Mouse (Mus musculus) stomach, embryonic 14.5 days (tissue): ENCODE measurements around the gene Slc6a16. TPM values are rescaled to one million over a fixed set of nuclear protein-coding genes. Genes with fewer than 3 reads are reported as not detected.

Source experiments
- ATAC-seq: fragments of 200-750 bp; cut with Nextera tagmentation; 2 replicates; pipeline ENCODE4 v1.8.0; 2017; ENCODE audit warnings: low read depth, moderate TSS enrichment; ENCODE audit not compliant: insufficient number of reproducible peaks, insufficient read depth, low FRiP score
- H3K27ac ChIP-seq: fragments of 300-500 bp; sonication (generic); 2 replicates; pipeline ENCODE4 v1.5.1; 2014; ENCODE audit warnings: mild to moderate bottlenecking, low read length, moderate library complexity, mixed read lengths
- H3K27me3 ChIP-seq: fragments of 300-500 bp; sonication (generic); 2 replicates; pipeline ENCODE4 v1.6.1; 2014; ENCODE audit warnings: low read length, control low read depth, mixed read lengths; ENCODE audit not compliant: control insufficient read depth, insufficient read depth
- H3K36me3 ChIP-seq: fragments of 300-500 bp; sonication (generic); 2 replicates; pipeline ENCODE4 v1.6.1; 2014; ENCODE audit warnings: mild to moderate bottlenecking, control low read depth, low read length, moderate library complexity, mixed read lengths; ENCODE audit not compliant: control insufficient read depth, insufficient read depth
- H3K4me1 ChIP-seq: fragments of 300-500 bp; sonication (generic); 2 replicates; pipeline ENCODE4 v1.6.1; 2014; ENCODE audit warnings: low read length, control low read depth, mixed read lengths; ENCODE audit not compliant: control insufficient read depth, insufficient read depth
- H3K4me2 ChIP-seq: fragments of 300-500 bp; sonication (generic); replicated peaks from 2 replicates; pipeline ENCODE4 v1.6.1; 2014; ENCODE audit warnings: low read depth, low read length, control low read depth
- H3K4me3 ChIP-seq: fragments of 300-500 bp; sonication (generic); 2 replicates; pipeline ENCODE4 v1.5.1; 2014; ENCODE audit warnings: low read depth, low read length, control low read depth
- H3K9ac ChIP-seq: fragments of 300-500 bp; sonication (generic); replicated peaks from 2 replicates; pipeline ENCODE4 v1.6.1; 2014; ENCODE audit warnings: low read depth, mild to moderate bottlenecking, control low read depth, low read length, moderate library complexity, mixed read lengths
- H3K9me3 ChIP-seq: fragments of 300-500 bp; sonication (generic); 2 replicates; pipeline ENCODE4 v1.6.1; 2016; ENCODE audit warnings: low read depth, low read length, control low read depth; ENCODE audit not compliant: control insufficient read depth
- whole genome bisulfite sequencing: fragments of 180-500 bp; shearing (Covaris S2); extraction: QIAGEN DNeasy Blood & Tissue Kit; methylation state at CpG from one replicate; pipeline ENCODE4 v1.1.7; 2014; 5-methylcytosine and 5-hydroxymethylcytosine counted together
- polyA plus RNA-seq: library from polyadenylated mRNA; unstranded; fragments of >200 nt; fragmentation: Nextera tagmentation; extraction: Ambion mirVana; gene quantifications from 2 replicates; pipeline ENCODE4 v1.2.1, GENCODE M21; 2014

Slc6a16 gene
- polyA plus RNA-seq, 1 experiment from 2014 or later = not detected

GRCm38 (mm10) chr7:45229046-45229445, 11.8 kb upstream of the Slc6a16 start:
- Histone ChIP-seq H3K27me3 (no peaks in the 10 kb centered on the region), H3K36me3 (peaks cover 79% of the 10 kb centered on the region), H3K4me2 (no peak overlapping the region), H3K4me1 (peaks cover 7% of the 10 kb centered on the region), H3K9me3 (no peaks in the 10 kb centered on the region), H3K27ac (no peak overlapping the region), H3K4me3 (no peak overlapping the region), H3K9ac (no peak overlapping the region)
- 93% methylated on average over 8 of the region's 8 CpGs for WGBS
- ATAC-seq = no peak

- peaks cover 9% of the 10 kb centered on the region for H3K4me1 ChIP-seq
Measured at GRCm38 (mm10) chr7:45229459-45230203, 11.3 kb upstream of the Slc6a16 start.

GRCm38 (mm10) chr7:45231192-45231591, 9.7 kb upstream of the Slc6a16 start:
- 87% methylated on average over 12 of the region's 12 CpGs for WGBS
- Histone ChIP-seq H3K27ac (no peak overlapping the region), H3K9ac (no peak overlapping the region), H3K4me3 (no peak overlapping the region), H3K4me2 (no peak overlapping the region), H3K9me3 (no peaks in the 10 kb centered on the region), H3K36me3 (peaks cover 60% of the 10 kb centered on the region), H3K27me3 (0 out of 2 replicates have a peak, but pooled peaks cover 2% of the 10 kb centered on the region), H3K4me1 (peaks cover 16% of the 10 kb centered on the region)
- no peak for ATAC-seq

More at GRCm38 (mm10) chr7:45229459-45230203, 11.3 kb upstream of the Slc6a16 start:
- no peak overlapping the region for H3K4me3 ChIP-seq
- 92% methylated on average over 7 of the region's 7 CpGs for WGBS
- no peak overlapping the region for H3K27ac ChIP-seq
- H3K4me2 ChIP-seq = no peak overlapping the region
- H3K27me3 ChIP-seq = no peaks in the 10 kb centered on the region
- no peak for ATAC-seq
- no peak overlapping the region for H3K9ac ChIP-seq
- peaks cover 76% of the 10 kb centered on the region for H3K36me3 ChIP-seq
- no peaks in the 10 kb centered on the region for H3K9me3 ChIP-seq

GRCm38 (mm10) chr7:45231941-45232340, 8.9 kb upstream of the Slc6a16 start:
- Histone ChIP-seq H3K9ac (no peak overlapping the region), H3K9me3 (no peaks in the 10 kb centered on the region), H3K4me1 (peaks cover 16% of the 10 kb centered on the region), H3K27me3 (0 out of 2 replicates have a peak, but pooled peaks cover 2% of the 10 kb centered on the region), H3K4me3 (no peak overlapping the region), H3K4me2 (no peak overlapping the region), H3K36me3 (peaks cover 53% of the 10 kb centered on the region), H3K27ac (no peak overlapping the region)
- no peak for ATAC-seq
- 77% methylated on average over 11 of the region's 11 CpGs for WGBS

- 58% methylated on average over 13 of the region's 13 CpGs for WGBS
- H3K9ac ChIP-seq = no peak overlapping the region
- H3K27me3 ChIP-seq = 0 out of 2 replicates have a peak, but pooled peaks cover 2% of the 10 kb centered on the region
- H3K4me3 ChIP-seq = no peak overlapping the region
- ATAC-seq = no peak
- H3K36me3 ChIP-seq = peaks cover 47% of the 10 kb centered on the region
- peaks cover 16% of the 10 kb centered on the region for H3K4me1 ChIP-seq
- no peaks in the 10 kb centered on the region for H3K9me3 ChIP-seq
- no peak overlapping the region for H3K4me2 ChIP-seq
- no peak overlapping the region for H3K27ac ChIP-seq
Measured at GRCm38 (mm10) chr7:45232716-45233465, 8.0 kb upstream of the Slc6a16 start.

GRCm38 (mm10) chr7:45233580-45234332, 7.1 kb upstream of the Slc6a16 start:
- ATAC-seq = no peak
- peak overlapping the region; percentile 15; the same call in 1 of the 2 replicates for H3K4me2 ChIP-seq
- H3K9me3 ChIP-seq = no peaks in the 10 kb centered on the region
- peaks cover 38% of the 10 kb centered on the region for H3K36me3 ChIP-seq
- H3K27me3 ChIP-seq = 0 out of 2 replicates have a peak, but pooled peaks cover 5% of the 10 kb centered on the region
- H3K4me1 ChIP-seq = peaks cover 16% of the 10 kb centered on the region
- no peak overlapping the region for H3K4me3 ChIP-seq
- H3K9ac ChIP-seq = no peak overlapping the region
- H3K27ac ChIP-seq = 0 out of 2 replicates have a peak overlapping the region, but pooled peaks have one; percentile 28
- 34% methylated on average over 20 of the region's 20 CpGs for WGBS

GRCm38 (mm10) chr7:45234333-45234841, 6.5 kb upstream of the Slc6a16 start:
- Histone ChIP-seq H3K9ac (no peak overlapping the region), H3K27me3 (0 out of 2 replicates have a peak, but pooled peaks cover 5% of the 10 kb centered on the region), H3K9me3 (no peaks in the 10 kb centered on the region), H3K4me2 (peak overlapping the region; percentile 42), H3K27ac (0 out of 2 replicates have a peak overlapping the region, but pooled peaks have one; percentile 28), H3K36me3 (peaks cover 32% of the 10 kb centered on the region), H3K4me1 (peaks cover 16% of the 10 kb centered on the region), H3K4me3 (no peak overlapping the region; the same call in 1 of the 2 replicates)
- WGBS = 10% methylated on average over 29 of the region's 29 CpGs
- no peak for ATAC-seq
